Mouse (Mus musculus): Measurements from ENCODE around the gene Gm10447. TPM values are rescaled to one million over a fixed set of nuclear protein-coding genes. Genes with fewer than 3 reads are reported as not detected.

Gm10447 gene
- polyA plus RNA-seq, 1 experiment = 0.02 TPM

- no peaks in the 10 kb centered on the region for H3K79me2 ChIP-seq (ENCODE audit: control insufficient read depth, insufficient read depth)
- H3K27me3 ChIP-seq (ENCODE audit: control insufficient read depth, insufficient read depth, insufficient read length) = no peaks in the 10 kb centered on the region
- no peak for TF ChIP-seq TCF12 (IDR thresholded peaks at IDR 0.05; ENCODE audit: insufficient read depth, poor library complexity, severe bottlenecking)
- no peak for TF ChIP-seq TCF3 (IDR thresholded peaks at IDR 0.05; ENCODE audit: insufficient read length, low read depth)
- TF ChIP-seq REST (IDR thresholded peaks at IDR 0.05; ENCODE audit: insufficient read depth, insufficient read length) = no peak
- TF ChIP-seq E2F4 (IDR thresholded peaks at IDR 0.05; ENCODE audit: insufficient read depth) = no peak
- TF ChIP-seq MAX (IDR thresholded peaks at IDR 0.05; ENCODE audit: low read depth) = no peak
- no peak for TF ChIP-seq POLR2A (IDR thresholded peaks at IDR 0.05; ENCODE audit: insufficient read length, low read depth)
- TF ChIP-seq USF1 (IDR thresholded peaks at IDR 0.05; ENCODE audit: low read depth) = no peak
- no peak for TF ChIP-seq POLR2AphosphoS2 (IDR thresholded peaks at IDR 0.05; ENCODE audit: insufficient read length, low read depth)
- TF ChIP-seq MYOD1 (IDR thresholded peaks at IDR 0.05; ENCODE audit: control insufficient read depth in 1 of 3, insufficient read length in 2 of 3, low read depth in 2 of 3) = no peak
- no peak for TF ChIP-seq CEBPB (IDR thresholded peaks at IDR 0.05; ENCODE audit: insufficient read depth, poor library complexity, severe bottlenecking)
- H3K4me2 ChIP-seq (ENCODE audit: low read depth) = no peak overlapping the region
- H3K36me3 ChIP-seq (ENCODE audit: control insufficient read depth, insufficient read depth) = no peaks in the 10 kb centered on the region
- H3K4me3 ChIP-seq = no peak overlapping the region
- H3ac ChIP-seq (ENCODE audit: control insufficient read depth, insufficient read length) = no peak overlapping the region
Measured at GRCm38 (mm10) chr11:53461727-53462126, 4.8 kb upstream of the Gm10447 start.

GRCm38 (mm10) chr11:53460192-53460591 lies 3.3 kb upstream of the Gm10447 start:
- no peak for TF ChIP-seq SRF (IDR thresholded peaks at IDR 0.05; ENCODE audit: control insufficient read depth, insufficient read length, low read depth)
- TF ChIP-seq TCF12 (IDR thresholded peaks at IDR 0.05; ENCODE audit: insufficient read depth, poor library complexity, severe bottlenecking) = no peak
- no peak for TF ChIP-seq TCF3 (IDR thresholded peaks at IDR 0.05; ENCODE audit: insufficient read length, low read depth)
- no peak for TF ChIP-seq MYOD1 (IDR thresholded peaks at IDR 0.05; ENCODE audit: control insufficient read depth in 1 of 3, insufficient read length in 2 of 3, low read depth in 2 of 3)
- TF ChIP-seq CEBPB (IDR thresholded peaks at IDR 0.05; ENCODE audit: insufficient read depth, poor library complexity, severe bottlenecking) = no peak
- TF ChIP-seq POLR2AphosphoS2 (IDR thresholded peaks at IDR 0.05; ENCODE audit: insufficient read length, low read depth) = no peak
- TF ChIP-seq MYOG (IDR thresholded peaks at IDR 0.05; ENCODE audit: control insufficient read depth in 1 of 3, insufficient read depth in 1 of 3, insufficient read length in 2 of 3, low read depth in 2 of 3) = no peak
- no peak for TF ChIP-seq E2F4 (IDR thresholded peaks at IDR 0.05; ENCODE audit: insufficient read depth)
- no peak for TF ChIP-seq POLR2A (IDR thresholded peaks at IDR 0.05; ENCODE audit: insufficient read length, low read depth)
- no peak for TF ChIP-seq MAX (IDR thresholded peaks at IDR 0.05; ENCODE audit: low read depth)
- no peak for TF ChIP-seq USF1 (IDR thresholded peaks at IDR 0.05; ENCODE audit: low read depth)
- TF ChIP-seq REST (IDR thresholded peaks at IDR 0.05; ENCODE audit: insufficient read depth, insufficient read length) = no peak
- H3ac ChIP-seq (ENCODE audit: control insufficient read depth, insufficient read length) = no peak overlapping the region
- H3K27me3 ChIP-seq (ENCODE audit: control insufficient read depth, insufficient read depth, insufficient read length) = no peaks in the 10 kb centered on the region
- no peaks in the 10 kb centered on the region for H3K79me2 ChIP-seq (ENCODE audit: control insufficient read depth, insufficient read depth)
- H3K4me3 ChIP-seq = no peak overlapping the region
- no peaks in the 10 kb centered on the region for H3K36me3 ChIP-seq (ENCODE audit: control insufficient read depth, insufficient read depth)
- H3K4me2 ChIP-seq (ENCODE audit: low read depth) = no peak overlapping the region

GRCm38 (mm10) chr11:53458996-53459395 lies 2.1 kb upstream of the Gm10447 start:
- TF ChIP-seq E2F4 (IDR thresholded peaks at IDR 0.05; ENCODE audit: insufficient read depth) = no peak
- no peak for TF ChIP-seq TCF12 (IDR thresholded peaks at IDR 0.05; ENCODE audit: insufficient read depth, poor library complexity, severe bottlenecking)
- TF ChIP-seq REST (IDR thresholded peaks at IDR 0.05; ENCODE audit: insufficient read depth, insufficient read length) = no peak
- no peak for TF ChIP-seq SRF (IDR thresholded peaks at IDR 0.05; ENCODE audit: control insufficient read depth, insufficient read length, low read depth)
- no peak for TF ChIP-seq CEBPB (IDR thresholded peaks at IDR 0.05; ENCODE audit: insufficient read depth, poor library complexity, severe bottlenecking)
- no peak for TF ChIP-seq MYOD1 (IDR thresholded peaks at IDR 0.05; ENCODE audit: control insufficient read depth in 1 of 3, insufficient read length in 2 of 3, low read depth in 2 of 3)
- TF ChIP-seq TCF3 (IDR thresholded peaks at IDR 0.05; ENCODE audit: insufficient read length, low read depth) = no peak
- no peak for TF ChIP-seq POLR2A (IDR thresholded peaks at IDR 0.05; ENCODE audit: insufficient read length, low read depth)
- TF ChIP-seq MAX (IDR thresholded peaks at IDR 0.05; ENCODE audit: low read depth) = no peak
- TF ChIP-seq POLR2AphosphoS2 (IDR thresholded peaks at IDR 0.05; ENCODE audit: insufficient read length, low read depth) = no peak
- no peak for TF ChIP-seq MYOG (IDR thresholded peaks at IDR 0.05; ENCODE audit: control insufficient read depth in 1 of 3, insufficient read depth in 1 of 3, insufficient read length in 2 of 3, low read depth in 2 of 3)
- no peak for TF ChIP-seq USF1 (IDR thresholded peaks at IDR 0.05; ENCODE audit: low read depth)
- Histone ChIP-seq H3ac (ENCODE audit: control insufficient read depth, insufficient read length) (no peak overlapping the region), H3K36me3 (ENCODE audit: control insufficient read depth, insufficient read depth) (no peaks in the 10 kb centered on the region), H3K4me2 (ENCODE audit: low read depth) (no peak overlapping the region), H3K79me2 (ENCODE audit: control insufficient read depth, insufficient read depth) (no peaks in the 10 kb centered on the region), H3K27me3 (ENCODE audit: control insufficient read depth, insufficient read depth, insufficient read length) (no peaks in the 10 kb centered on the region), H3K4me3 (no peak overlapping the region)

- H3K79me2 ChIP-seq (ENCODE audit: control insufficient read depth, insufficient read depth) = no peaks in the 10 kb centered on the region
- peak overlapping the region; percentile 25 for H3K4me3 ChIP-seq
- H3ac ChIP-seq (ENCODE audit: control insufficient read depth, insufficient read length) = no peak overlapping the region
- no peaks in the 10 kb centered on the region for H3K36me3 ChIP-seq (ENCODE audit: control insufficient read depth, insufficient read depth)
- peak overlapping the region; percentile 71 for H3K4me2 ChIP-seq (ENCODE audit: low read depth)
- H3K27me3 ChIP-seq (ENCODE audit: control insufficient read depth, insufficient read depth, insufficient read length) = no peaks in the 10 kb centered on the region
- no peak for TF ChIP-seq TCF12 (IDR thresholded peaks at IDR 0.05; ENCODE audit: insufficient read depth, poor library complexity, severe bottlenecking)
- TF ChIP-seq E2F4 (IDR thresholded peaks at IDR 0.05; ENCODE audit: insufficient read depth) = no peak
- TF ChIP-seq TCF3 (IDR thresholded peaks at IDR 0.05; ENCODE audit: insufficient read length, low read depth) = no peak
- TF ChIP-seq MYOD1 (IDR thresholded peaks at IDR 0.05; ENCODE audit: control insufficient read depth in 1 of 3, insufficient read length in 2 of 3, low read depth in 2 of 3) = peak in 1 of 3 experiments; percentile 1
Measured at GRCm38 (mm10) chr11:53457372-53457954, 553 bp upstream of the Gm10447 start.

- Histone ChIP-seq H3K4me2 (ENCODE audit: low read depth) (no peak overlapping the region), H3K27me3 (ENCODE audit: control insufficient read depth, insufficient read depth, insufficient read length) (peaks cover 8% of the 10 kb centered on the region), H3K4me3 (no peak overlapping the region), H3K79me2 (ENCODE audit: control insufficient read depth, insufficient read depth) (no peaks in the 10 kb centered on the region), H3K36me3 (ENCODE audit: control insufficient read depth, insufficient read depth) (no peaks in the 10 kb centered on the region), H3ac (ENCODE audit: control insufficient read depth, insufficient read length) (no peak overlapping the region)
- no peak for TF ChIP-seq MYOG (IDR thresholded peaks at IDR 0.05; ENCODE audit: control insufficient read depth in 1 of 3, insufficient read depth in 1 of 3, insufficient read length in 2 of 3, low read depth in 2 of 3)
- no peak for TF ChIP-seq REST (IDR thresholded peaks at IDR 0.05; ENCODE audit: insufficient read depth, insufficient read length)
- no peak for TF ChIP-seq USF1 (IDR thresholded peaks at IDR 0.05; ENCODE audit: low read depth)
- no peak for TF ChIP-seq POLR2A (IDR thresholded peaks at IDR 0.05; ENCODE audit: insufficient read length, low read depth)
- no peak for TF ChIP-seq POLR2AphosphoS2 (IDR thresholded peaks at IDR 0.05; ENCODE audit: insufficient read length, low read depth)
- no peak for TF ChIP-seq CEBPB (IDR thresholded peaks at IDR 0.05; ENCODE audit: insufficient read depth, poor library complexity, severe bottlenecking)
- TF ChIP-seq TCF12 (IDR thresholded peaks at IDR 0.05; ENCODE audit: insufficient read depth, poor library complexity, severe bottlenecking) = no peak
- TF ChIP-seq E2F4 (IDR thresholded peaks at IDR 0.05; ENCODE audit: insufficient read depth) = no peak
- TF ChIP-seq MAX (IDR thresholded peaks at IDR 0.05; ENCODE audit: low read depth) = no peak
- TF ChIP-seq MYOD1 (IDR thresholded peaks at IDR 0.05; ENCODE audit: control insufficient read depth in 1 of 3, insufficient read length in 2 of 3, low read depth in 2 of 3) = no peak
- TF ChIP-seq SRF (IDR thresholded peaks at IDR 0.05; ENCODE audit: control insufficient read depth, insufficient read length, low read depth) = no peak
- no peak for TF ChIP-seq TCF3 (IDR thresholded peaks at IDR 0.05; ENCODE audit: insufficient read length, low read depth)
Measured at GRCm38 (mm10) chr11:53453031-53453430, 3.9 kb downstream of the Gm10447 start.

Data from myocyte (in vitro differentiated cells).